Mouse (Mus musculus) thymus, adult 18-20 months (tissue): ENCODE measurements at regions not wholly inside any gene's neighbourhood (a gene's known extent, or its start where the extent isn't known, plus 50 kb on each side); places are given as distances from the start of the nearest gene placed in this dataset.

ENCODE experiments used
- DNase-seq, 2 experiments: peaks; one replicate each; pipeline ENCODE4 v3.0.0; 2022; ENCODE audit warnings: mixed read lengths in 2 of 2

DNA sequence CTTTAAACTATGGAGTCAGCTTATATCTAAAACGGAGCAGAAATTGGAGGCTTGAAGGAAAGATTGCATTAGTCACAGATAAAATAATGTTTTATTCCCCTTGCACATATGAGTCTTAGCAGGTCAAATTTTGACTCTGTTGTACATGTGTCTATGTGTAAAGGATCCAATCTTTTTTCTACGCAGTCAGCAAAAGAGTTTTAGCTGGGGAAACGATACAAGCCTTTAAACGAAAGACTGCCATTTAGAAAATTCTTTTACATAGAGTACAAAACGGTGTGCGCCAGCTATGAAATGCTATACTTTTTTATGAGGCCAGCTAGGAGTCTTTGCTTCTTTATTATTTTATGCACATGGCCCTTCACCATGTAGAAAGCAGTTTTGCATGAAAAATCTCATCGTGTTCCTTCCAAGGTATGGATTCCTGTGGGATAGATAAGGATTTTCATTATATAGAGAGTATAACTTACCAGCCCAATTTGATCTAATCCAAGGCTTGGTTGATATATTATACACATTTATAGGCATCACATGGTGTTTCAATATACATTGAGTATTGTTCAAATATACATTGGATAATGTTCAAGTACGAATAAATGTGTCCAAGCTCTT lies 116.0 kb upstream of the Thumpd2 start:
- DNase-seq, result no peak

DNA sequence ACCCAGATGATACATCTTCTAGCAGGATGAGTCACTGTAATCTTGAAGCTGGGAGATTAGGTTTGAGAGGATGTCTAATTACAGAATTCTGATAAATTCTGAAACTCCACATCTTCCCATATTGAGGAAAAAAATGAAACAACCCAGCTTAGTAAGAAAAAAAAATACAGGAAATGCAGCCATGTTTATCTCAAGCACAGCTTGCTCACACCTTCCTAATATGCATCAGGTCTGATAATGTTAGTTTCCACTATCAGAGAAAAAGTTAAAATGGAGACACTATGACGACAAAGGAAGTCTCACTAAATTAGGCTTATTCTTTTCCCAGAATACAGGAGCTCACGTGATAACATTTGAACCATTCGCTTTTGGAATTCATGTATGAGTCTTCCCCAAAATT lies 111.4 kb upstream of the Thumpd2 start:
- no peak for DNase-seq

DNA sequence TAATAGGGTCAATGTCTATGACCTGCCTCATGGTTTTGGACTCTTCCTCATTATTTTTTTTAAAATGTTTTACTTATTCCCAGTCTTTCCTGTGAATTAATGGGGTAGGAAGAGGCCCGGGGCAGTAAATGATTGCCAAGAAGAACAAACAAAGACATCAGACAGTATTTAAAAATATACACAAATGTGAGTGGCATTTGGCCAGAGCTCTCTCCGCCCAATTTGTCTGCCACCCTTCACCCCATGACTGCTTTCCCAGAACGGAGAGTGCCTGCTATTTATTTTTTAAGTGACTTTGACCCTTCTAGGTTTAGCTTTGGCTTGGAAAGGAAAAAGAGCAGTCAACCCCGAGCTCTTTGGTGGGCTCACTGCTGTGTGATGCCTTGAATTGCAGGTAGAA lies 111.0 kb upstream of the Thumpd2 start:
- no peak for DNase-seq

DNA sequence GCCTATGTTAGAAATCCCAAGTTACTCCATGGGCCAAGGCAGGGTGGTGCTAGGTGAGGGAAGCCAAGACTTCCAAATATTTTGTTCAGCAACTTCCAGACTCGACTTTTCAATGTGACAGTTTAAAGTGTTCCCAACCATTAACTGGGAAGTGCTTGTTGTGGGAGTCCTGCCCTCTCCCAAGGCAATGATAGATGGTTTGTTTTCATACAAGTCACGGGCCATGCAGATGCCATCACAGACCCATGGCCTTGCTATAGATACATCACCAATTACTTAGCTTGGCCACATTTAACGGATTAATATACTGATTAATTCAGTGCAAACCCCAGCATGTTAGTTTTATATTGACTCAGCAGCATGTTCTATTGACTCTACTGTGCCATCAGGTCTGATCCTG lies 108.1 kb upstream of the Thumpd2 start:
- no peak for DNase-seq

DNA sequence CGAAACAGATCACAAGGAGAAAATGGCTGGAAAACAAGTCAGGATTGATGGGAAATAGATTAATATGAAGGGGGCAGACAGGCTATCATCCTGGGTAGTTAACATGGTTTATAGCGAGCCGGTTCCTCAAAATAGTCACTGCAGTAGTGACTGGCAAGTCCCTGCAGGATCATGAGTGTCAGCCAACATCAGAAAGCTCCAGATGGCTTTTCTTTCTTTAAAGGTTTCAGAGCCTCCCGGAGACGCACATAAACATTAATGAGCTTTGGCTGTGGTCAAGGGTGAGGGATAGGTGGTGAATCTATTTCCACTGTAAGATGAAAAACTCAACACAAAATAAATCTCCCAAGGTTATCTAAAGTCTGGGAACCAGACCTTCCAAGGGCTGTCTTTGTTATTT lies 104.2 kb upstream of the Thumpd2 start:
- DNase-seq, result no peak

DNA sequence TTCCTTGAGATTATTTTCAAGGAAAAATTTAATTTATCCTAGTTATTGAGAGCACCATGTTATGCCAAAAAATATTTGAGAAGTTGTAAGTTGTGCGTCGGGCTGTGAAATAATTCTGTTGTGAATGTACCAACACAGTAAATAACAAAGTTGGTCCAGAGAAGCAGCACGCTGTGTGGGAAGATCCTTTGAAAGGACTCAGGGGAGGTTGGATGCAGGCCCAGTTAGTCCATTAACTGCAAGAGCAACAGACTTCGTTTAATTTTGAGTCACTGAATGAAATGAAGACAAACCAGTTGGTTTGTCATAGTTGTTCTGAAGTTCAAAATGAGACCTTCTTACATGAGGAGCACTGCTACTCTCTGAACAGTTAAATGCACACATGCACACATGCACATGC lies 85.8 kb upstream of the Thumpd2 start:
- DNase-seq, result no peak

DNA sequence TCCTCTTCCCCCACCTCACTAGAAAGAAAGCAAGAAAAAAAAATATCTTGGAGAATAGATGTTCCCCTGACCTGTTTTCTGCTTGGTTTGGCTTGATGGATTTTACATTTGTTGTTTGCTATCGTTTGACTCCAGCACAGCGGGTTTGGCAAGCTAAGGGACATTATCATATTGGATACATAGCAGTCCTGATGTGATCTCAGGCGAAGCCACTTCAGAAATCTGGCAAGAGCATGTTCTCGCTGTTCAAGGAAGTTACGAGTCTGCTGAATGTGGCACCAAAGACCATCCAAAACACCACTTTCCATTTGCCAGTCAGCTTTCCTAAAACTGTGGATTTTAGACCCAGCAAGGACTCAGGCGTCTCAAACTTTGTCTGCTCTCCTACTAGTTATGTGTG lies 69.8 kb upstream of the Thumpd2 start:
- no peak for DNase-seq

DNA sequence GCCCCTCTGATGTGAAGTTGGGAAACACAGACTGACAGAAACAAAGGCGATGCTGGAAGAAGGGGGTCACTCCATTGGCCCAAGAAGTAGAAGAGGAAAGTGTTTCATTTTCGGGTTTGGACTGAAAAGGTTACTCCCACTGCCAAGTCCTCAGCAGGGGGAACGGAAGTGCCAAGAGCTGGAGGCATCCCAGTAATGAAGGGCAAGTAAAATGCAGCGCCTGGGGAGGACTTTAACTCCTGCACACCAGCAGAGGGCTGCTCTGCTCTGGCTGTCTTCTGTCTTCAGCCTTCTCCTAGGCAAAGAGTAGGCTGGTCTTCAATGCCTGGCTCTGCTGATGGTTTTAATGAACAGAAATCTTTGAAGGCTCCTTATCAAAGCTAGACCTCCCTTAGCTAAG lies 68.3 kb upstream of the Thumpd2 start:
- no peak for DNase-seq
